Mouse (Mus musculus) erythroid progenitor cell, adult 5-6 weeks (primary cell): ENCODE measurements around the gene Fasn. TPM values are rescaled to one million over a fixed set of nuclear protein-coding genes. Genes with fewer than 3 reads are reported as not detected.

ENCODE experiments used
- ATAC-seq: replicated peaks from 2 replicates; pipeline ENCODE4 v1.8.0; 2016; ENCODE audit warnings: moderate number of reproducible peaks, mild to moderate bottlenecking, moderate TSS enrichment, inconsistent platforms; ENCODE audit not compliant: poor library complexity, low FRiP score, severe bottlenecking
- total RNA-seq, 2 experiments: library from RNA; stranded (forward) in 1 of 2; stranded (reverse) in 1 of 2; fragments of 150-400 nt in 1 of 2; fragments of 186-747, 209-891 nt in 1 of 2; gene quantifications; 2 replicates each; pipeline versions ENCODE4 v1.2.3 to v1.2.4; 2015 to 2017; ENCODE audit warnings: low replicate concordance in 2 of 2

The Fasn gene
- total RNA-seq, 2 experiments from 2014 or later = 0.83 to 16.3 TPM

- ATAC-seq = no peak
Observed at GRCm38 (mm10) chr11:120829757-120830532, 5.6 kb upstream of the Fasn start.

- ATAC-seq = no peak
Observed at GRCm38 (mm10) chr11:120828416-120828815, 4.1 kb upstream of the Fasn start.

- no peak for ATAC-seq
Observed at GRCm38 (mm10) chr11:120826016-120826953, 1.9 kb upstream of the Fasn start.

- no peak for ATAC-seq
Observed at GRCm38 (mm10) chr11:120825289-120825863, 1.0 kb upstream of the Fasn start.

GRCm38 (mm10) chr11:120824787-120825288 is 491 bp upstream of the Fasn start:
- ATAC-seq = peak; percentile 3; the same call in 1 of the 2 replicates

GRCm38 (mm10) chr11:120823551-120823947 is 798 bp downstream of the Fasn start:
- ATAC-seq = no peak

GRCm38 (mm10) chr11:120822831-120823550 is 1.4 kb downstream of the Fasn start:
- no peak for ATAC-seq

- no peak for ATAC-seq
Observed at GRCm38 (mm10) chr11:120822321-120822720, 2.0 kb downstream of the Fasn start.

- ATAC-seq = no peak
Observed at GRCm38 (mm10) chr11:120821076-120821922, 3.0 kb downstream of the Fasn start.

GRCm38 (mm10) chr11:120820546-120820945 is 3.8 kb downstream of the Fasn start:
- ATAC-seq = no peak

GRCm38 (mm10) chr11:120819556-120819955 is 4.8 kb downstream of the Fasn start:
- no peak for ATAC-seq

GRCm38 (mm10) chr11:120818251-120818650 is 6.1 kb downstream of the Fasn start:
- no peak for ATAC-seq

- ATAC-seq = no peak
Observed at GRCm38 (mm10) chr11:120817358-120817757, 7.0 kb downstream of the Fasn start.

GRCm38 (mm10) chr11:120812068-120812467 is 12.3 kb downstream of the Fasn start:
- ATAC-seq = no peak

GRCm38 (mm10) chr11:120808010-120808409 is 16.3 kb downstream of the Fasn start:
- ATAC-seq = no peak

GRCm38 (mm10) chr11:120805375-120806298 is 18.7 kb downstream of the Fasn start:
- no peak for ATAC-seq

- no peak for ATAC-seq
Observed at GRCm38 (mm10) chr11:120804769-120805168, 19.6 kb downstream of the Fasn start.

- ATAC-seq = no peak
Observed at GRCm38 (mm10) chr11:120804274-120804673, 20.1 kb downstream of the Fasn start.
